Mouse (Mus musculus) neutrophil, adult 83 days (primary cell): Measurements from ENCODE around the gene Crygf. TPM values are rescaled to one million over a fixed set of nuclear protein-coding genes. Genes with fewer than 3 reads are reported as not detected.

ENCODE experiments used
- total RNA-seq, 2 experiments: library from RNA; stranded (reverse); gene quantifications; one replicate each; pipeline ENCODE4 v1.2.4; 2023

Crygf gene
- total RNA-seq: not detected

DNA sequence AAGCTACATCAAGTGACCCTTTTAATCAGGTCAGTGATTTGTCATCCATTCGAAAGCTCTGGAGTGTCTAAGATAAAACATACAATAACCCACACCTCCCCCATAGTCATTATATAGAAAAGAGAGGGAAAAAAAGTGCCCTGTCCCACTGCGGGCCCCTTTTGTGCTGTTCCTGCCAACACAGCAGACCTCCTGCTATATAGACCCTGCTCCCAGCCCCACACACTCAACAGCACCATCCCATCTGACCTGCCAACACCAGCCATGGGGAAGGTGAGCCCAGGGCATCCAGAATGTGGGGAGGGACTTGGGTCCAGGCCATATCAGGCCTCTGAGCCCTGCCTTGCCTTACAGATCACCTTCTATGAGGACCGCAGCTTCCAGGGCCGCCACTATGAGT lies at the start of gene Crygf:
Gene Crygf (plus strand): TSS at position 227 of the 400 bp plus-strand sequence.

Other genes starting within 250 kb of the Crygf start
- gene Map2, start 248.8 kb downstream of the Crygf start, total RNA-seq: not detected